Mouse (Mus musculus): ENCODE results near the gene Crybg2. TPM values are rescaled to one million over a fixed set of nuclear protein-coding genes. Genes with fewer than 3 reads are reported as not detected.
A peak's percentile ranks its signal among the peaks of the same experiment; 100 is the strongest.

The Crybg2 gene
- total and polyA plus RNA-seq, 2 experiments from 2014 or later = 4.5 to 8.4 TPM

DNA sequence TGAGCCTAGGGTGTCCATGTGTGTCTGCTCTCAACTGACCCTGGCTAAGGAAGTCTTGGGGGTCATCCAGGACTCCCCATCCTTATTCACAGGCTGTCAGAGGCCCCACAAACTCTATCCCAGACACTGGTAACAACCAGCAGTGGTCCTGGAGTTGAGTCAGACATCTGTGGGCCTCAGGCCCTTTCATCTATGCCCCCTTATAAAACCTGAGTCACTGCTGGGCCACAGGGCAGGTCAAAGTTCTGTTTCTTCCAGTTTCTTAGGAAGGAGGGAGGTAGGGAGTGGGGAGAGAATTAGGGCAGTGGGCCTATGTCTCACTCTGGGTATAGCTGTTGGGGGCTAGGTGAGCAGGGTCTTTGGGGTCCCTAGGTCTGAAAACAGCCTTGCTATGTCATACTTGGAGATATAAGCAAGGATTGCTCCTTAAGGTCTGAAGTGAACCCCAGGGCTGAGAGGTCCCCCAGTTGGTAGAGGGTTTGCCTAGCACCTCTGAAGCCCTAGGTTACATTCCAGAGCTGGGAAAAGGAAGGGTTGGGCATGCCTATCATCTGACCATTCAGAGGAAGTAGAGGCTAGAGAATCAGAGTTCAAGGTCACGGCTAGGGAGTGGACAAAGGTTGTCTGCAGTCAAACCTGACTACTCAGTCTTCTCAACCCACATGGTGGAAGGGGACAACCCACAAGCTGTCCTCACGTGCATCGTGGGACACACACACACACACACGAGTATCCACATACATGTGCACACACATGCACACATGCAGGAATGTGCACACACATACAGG lies 8.4 kb downstream of the Crybg2 start:
- no peaks in the 10 kb centered on the region for H3K36me3 ChIP-seq (ENCODE audit: insufficient read depth, low read length)
- no peaks in the 10 kb centered on the region for H3K9me3 ChIP-seq (ENCODE audit: low read length)
- 91% methylated on average over 4 of the region's 4 CpGs for WGBS
- no peaks in the 10 kb centered on the region for H3K27me3 ChIP-seq (ENCODE audit: insufficient read depth, low read length)
- H3K4me2 ChIP-seq (ENCODE audit: low read depth, low read length, poor library complexity, severe bottlenecking) = no peak overlapping the region
- no peak for ATAC-seq (ENCODE audit: low FRiP score)
- TF ChIP-seq CTCF (IDR thresholded peaks at IDR 0.05) = no peak
- H3K4me3 ChIP-seq (ENCODE audit: low read depth, low read length) = no peak overlapping the region
- no peak overlapping the region for H3K27ac ChIP-seq (ENCODE audit: low read depth, low read length)
- H3K4me1 ChIP-seq (ENCODE audit: insufficient read depth, low read length) = no peaks in the 10 kb centered on the region
- H3K9ac ChIP-seq (replicated peaks; ENCODE audit: low read length, poor library complexity, severe bottlenecking) = no peak overlapping the region
- DNase-seq (ENCODE audit: low spot score) = no peak

DNA sequence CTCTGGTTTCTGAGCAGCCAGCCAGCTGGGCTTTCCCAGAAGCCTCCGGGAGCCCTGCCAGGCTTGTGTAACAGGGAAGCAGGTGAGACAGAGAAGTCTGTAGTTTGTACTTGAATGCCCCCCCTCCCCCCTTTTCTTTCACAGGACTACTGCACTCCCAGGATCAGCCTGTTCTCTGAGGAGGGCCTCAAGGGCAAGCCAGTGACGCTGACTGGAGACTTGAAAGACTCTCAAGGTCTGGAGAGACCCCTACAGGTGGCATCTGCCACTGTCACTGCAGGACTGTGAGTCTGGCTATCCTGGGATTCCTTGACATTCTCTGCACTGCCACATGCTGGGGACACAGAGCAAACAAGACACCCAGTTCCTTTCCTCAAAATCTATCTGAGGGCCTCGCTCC lies 18.1 kb downstream of the Crybg2 start:
- ATAC-seq (ENCODE audit: low FRiP score) = 0 out of 2 replicates have a peak, but pooled peaks have one; percentile 53
- no peaks in the 10 kb centered on the region for H3K27me3 ChIP-seq (ENCODE audit: insufficient read depth, low read length)
- H3K4me3 ChIP-seq (ENCODE audit: low read depth, low read length) = no peak overlapping the region
- H3K4me2 ChIP-seq (ENCODE audit: low read depth, low read length, poor library complexity, severe bottlenecking) = no peak overlapping the region
- H3K9me3 ChIP-seq (ENCODE audit: low read length) = no peaks in the 10 kb centered on the region
- DNase-seq (ENCODE audit: low spot score) = peak; percentile 87
- 32% methylated on average over 3 of the region's 3 CpGs for WGBS
- no peak overlapping the region for H3K27ac ChIP-seq (ENCODE audit: low read depth, low read length)
- peak; percentile 78 for TF ChIP-seq CTCF (IDR thresholded peaks at IDR 0.05)
- H3K36me3 ChIP-seq (ENCODE audit: insufficient read depth, low read length) = no peaks in the 10 kb centered on the region
- H3K9ac ChIP-seq (replicated peaks; ENCODE audit: low read length, poor library complexity, severe bottlenecking) = no peak overlapping the region
- H3K4me1 ChIP-seq (ENCODE audit: insufficient read depth, low read length) = no peaks in the 10 kb centered on the region

DNA sequence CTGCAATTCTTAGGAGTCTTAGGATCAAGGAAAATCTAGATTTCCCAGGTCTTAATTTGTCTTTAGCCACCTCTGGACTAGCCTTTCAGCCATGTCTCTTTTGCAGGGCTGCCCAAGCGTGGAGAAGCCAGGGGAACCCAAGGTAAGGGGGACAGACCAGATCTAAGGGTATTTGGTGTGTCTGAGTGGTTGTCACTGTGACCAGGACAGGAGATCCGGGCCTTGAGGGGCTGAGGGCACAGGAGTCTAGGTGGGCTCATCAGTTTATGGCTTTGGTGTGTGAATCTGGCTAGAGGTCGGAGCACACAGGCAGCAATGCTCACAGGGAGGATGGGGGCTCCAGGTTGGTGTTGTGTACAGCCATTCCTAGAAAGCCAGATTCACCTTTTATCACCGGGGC lies 20.1 kb downstream of the Crybg2 start:
- no peak overlapping the region for H3K9ac ChIP-seq (replicated peaks; ENCODE audit: low read length, poor library complexity, severe bottlenecking)
- H3K36me3 ChIP-seq (ENCODE audit: insufficient read depth, low read length) = no peaks in the 10 kb centered on the region
- DNase-seq (ENCODE audit: low spot score) = no peak
- no peaks in the 10 kb centered on the region for H3K9me3 ChIP-seq (ENCODE audit: low read length)
- no peak overlapping the region for H3K4me3 ChIP-seq (ENCODE audit: low read depth, low read length)
- H3K27me3 ChIP-seq (ENCODE audit: insufficient read depth, low read length) = no peaks in the 10 kb centered on the region
- no peak overlapping the region for H3K4me2 ChIP-seq (ENCODE audit: low read depth, low read length, poor library complexity, severe bottlenecking)
- ATAC-seq (ENCODE audit: low FRiP score) = no peak
- no peaks in the 10 kb centered on the region for H3K4me1 ChIP-seq (ENCODE audit: insufficient read depth, low read length)
- no peak overlapping the region for H3K27ac ChIP-seq (ENCODE audit: low read depth, low read length)
- 83% methylated on average over 4 of the region's 4 CpGs for WGBS
- no peak for TF ChIP-seq CTCF (IDR thresholded peaks at IDR 0.05)

DNA sequence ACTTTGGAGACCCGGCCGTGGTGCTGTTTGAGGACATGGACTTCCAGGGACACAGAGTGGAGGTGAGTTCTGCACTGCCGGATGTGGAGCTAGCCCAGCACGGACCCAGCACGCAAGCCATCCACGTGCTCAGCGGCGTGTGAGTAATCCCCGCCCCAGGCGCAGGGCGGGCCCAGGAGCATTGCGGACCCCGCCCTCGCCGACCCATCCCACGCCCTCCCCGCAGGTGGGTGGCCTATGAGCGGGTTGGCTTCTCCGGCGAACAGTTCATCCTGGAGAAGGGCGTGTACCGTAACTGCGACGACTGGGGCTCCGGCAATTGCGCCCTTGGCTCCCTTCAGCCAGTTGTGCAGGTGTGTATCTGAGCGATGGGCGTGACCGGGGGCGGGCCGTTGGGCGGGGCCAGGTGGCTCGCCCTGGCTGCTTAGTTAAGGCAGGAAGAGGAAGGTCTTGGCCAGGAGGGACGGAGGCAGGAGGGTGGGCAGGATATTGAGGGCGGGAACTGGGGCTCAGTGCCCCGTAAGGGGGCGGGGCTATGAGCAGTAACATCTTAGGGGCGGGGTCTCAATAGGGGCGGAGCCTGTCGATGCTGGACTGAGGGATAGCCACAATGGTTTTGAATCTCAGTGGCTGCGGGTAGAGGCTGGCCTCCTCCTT lies 21.2 kb downstream of the Crybg2 start:
- DNase-seq (ENCODE audit: low spot score) (peak; percentile 66), ATAC-seq (ENCODE audit: low FRiP score) (peak; percentile 78)
- Histone ChIP-seq H3K4me2 (ENCODE audit: low read depth, low read length, poor library complexity, severe bottlenecking) (peak overlapping the region; percentile 82), H3K4me1 (ENCODE audit: insufficient read depth, low read length) (no peaks in the 10 kb centered on the region), H3K36me3 (ENCODE audit: insufficient read depth, low read length) (no peaks in the 10 kb centered on the region), H3K4me3 (ENCODE audit: low read depth, low read length) (peak overlapping the region; percentile 52), H3K9me3 (ENCODE audit: low read length) (no peaks in the 10 kb centered on the region), H3K9ac (replicated peaks; ENCODE audit: low read length, poor library complexity, severe bottlenecking) (peak overlapping the region; percentile 56), H3K27me3 (ENCODE audit: insufficient read depth, low read length) (no peaks in the 10 kb centered on the region), H3K27ac (ENCODE audit: low read depth, low read length) (no peak overlapping the region)
- WGBS = under 1% methylated on average over 40 of the region's 41 CpGs
- TF ChIP-seq CTCF (IDR thresholded peaks at IDR 0.05) = no peak

DNA sequence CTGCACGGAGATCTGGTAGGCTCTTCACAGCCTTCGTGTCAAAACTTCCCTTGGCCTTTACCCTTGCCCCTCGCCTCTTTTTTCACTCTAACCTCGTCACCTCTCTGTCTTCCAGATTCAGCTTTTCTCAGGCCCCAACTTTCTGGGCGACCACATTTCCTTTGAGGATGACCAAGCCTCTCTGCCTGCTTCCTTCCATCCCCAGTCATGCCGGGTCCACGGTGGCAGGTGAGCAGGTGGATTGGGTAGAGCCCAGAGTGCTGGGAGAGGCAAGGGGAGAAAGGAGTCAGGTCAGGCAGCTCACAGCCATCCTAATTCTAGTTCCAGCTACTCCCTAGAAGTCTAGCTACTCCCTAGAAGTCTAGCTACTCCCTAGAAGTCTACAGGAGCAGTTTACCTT lies 21.8 kb downstream of the Crybg2 start:
- H3K27me3 ChIP-seq (ENCODE audit: insufficient read depth, low read length) = no peaks in the 10 kb centered on the region
- H3K36me3 ChIP-seq (ENCODE audit: insufficient read depth, low read length) = no peaks in the 10 kb centered on the region
- DNase-seq (ENCODE audit: low spot score) (no peak), ATAC-seq (ENCODE audit: low FRiP score) (no peak)
- H3K27ac ChIP-seq (ENCODE audit: low read depth, low read length) = no peak overlapping the region
- H3K9ac ChIP-seq (replicated peaks; ENCODE audit: low read length, poor library complexity, severe bottlenecking) = peak overlapping the region; percentile 56; the same call in 1 of the 2 replicates
- H3K4me2 ChIP-seq (ENCODE audit: low read depth, low read length, poor library complexity, severe bottlenecking) = peak overlapping the region; percentile 82
- no peaks in the 10 kb centered on the region for H3K4me1 ChIP-seq (ENCODE audit: insufficient read depth, low read length)
- H3K4me3 ChIP-seq (ENCODE audit: low read depth, low read length) = peak overlapping the region; percentile 52
- H3K9me3 ChIP-seq (ENCODE audit: low read length) = no peaks in the 10 kb centered on the region
- TF ChIP-seq CTCF (IDR thresholded peaks at IDR 0.05) = no peak
- WGBS = 9% methylated on average over 7 of the region's 7 CpGs

DNA sequence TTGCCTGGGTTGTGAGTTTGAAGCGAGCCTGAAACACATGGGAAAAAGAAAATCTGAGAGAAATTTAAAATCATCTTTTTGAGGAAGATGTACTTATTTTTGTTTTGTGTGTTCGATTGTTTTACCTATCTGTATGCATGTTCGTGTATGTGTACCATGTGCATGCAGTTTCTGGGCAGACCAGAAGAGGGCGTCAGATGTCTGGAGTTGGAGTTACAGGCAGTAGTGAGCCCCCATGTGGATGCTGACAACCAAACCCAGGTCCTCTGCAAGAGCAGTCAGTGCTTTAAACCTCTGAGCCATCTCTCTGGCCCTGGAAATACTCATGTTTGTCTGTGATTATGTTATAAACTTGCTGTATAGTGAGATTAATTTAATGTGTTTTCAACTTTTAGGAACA lies 24.4 kb downstream of the Crybg2 start:
- H3K27ac ChIP-seq (ENCODE audit: low read depth, low read length) = no peak overlapping the region
- no peak for DNase-seq (ENCODE audit: low spot score)
- peak; percentile 42 for TF ChIP-seq CTCF (IDR thresholded peaks at IDR 0.05)
- ATAC-seq (ENCODE audit: low FRiP score) = no peak
- H3K9ac ChIP-seq (replicated peaks; ENCODE audit: low read length, poor library complexity, severe bottlenecking) = no peak overlapping the region
- H3K4me3 ChIP-seq (ENCODE audit: low read depth, low read length) = no peak overlapping the region
- H3K27me3 ChIP-seq (ENCODE audit: insufficient read depth, low read length) = no peaks in the 10 kb centered on the region
- no peaks in the 10 kb centered on the region for H3K36me3 ChIP-seq (ENCODE audit: insufficient read depth, low read length)
- no peaks in the 10 kb centered on the region for H3K9me3 ChIP-seq (ENCODE audit: low read length)
- no peak overlapping the region for H3K4me2 ChIP-seq (ENCODE audit: low read depth, low read length, poor library complexity, severe bottlenecking)
- no peaks in the 10 kb centered on the region for H3K4me1 ChIP-seq (ENCODE audit: insufficient read depth, low read length)
- 87% methylated on average over 4 of the region's 4 CpGs for WGBS
